Mouse (Mus musculus): ENCODE measurements around the gene Rasgef1b. TPM values are rescaled to one million over a fixed set of nuclear protein-coding genes. Genes with fewer than 3 reads are reported as not detected.

The Rasgef1b gene
- polyA plus RNA-seq, 1 experiment from 2014 or later, result 7.3 TPM

- ATAC-seq, result no peak
- Histone ChIP-seq H3K9ac (ENCODE audit: low read depth, low read length) (no peak overlapping the region), H3K27me3 (replicated peaks; ENCODE audit: control insufficient read depth, insufficient read depth, low read length) (no peaks in the 10 kb centered on the region), H3K36me3 (ENCODE audit: control insufficient read depth, insufficient read depth, low read length) (no peaks in the 10 kb centered on the region), H3K4me3 (ENCODE audit: low read length) (no peak overlapping the region), H3K4me1 (ENCODE audit: control insufficient read depth, insufficient read depth, low read length) (no peaks in the 10 kb centered on the region), H3K27ac (ENCODE audit: low read length) (no peak overlapping the region), H3K9me3 (ENCODE audit: control insufficient read depth, low read length) (no peaks in the 10 kb centered on the region), H3K4me2 (ENCODE audit: low read depth, low read length) (no peak overlapping the region)
- WGBS, result 77% methylated on average over 7 of the region's 7 CpGs
These were observed 14.0 kb upstream of the Rasgef1b start for GRCm38 (mm10) chr5:99742874-99743273.

GRCm38 (mm10) chr5:99742056-99742455, 13.2 kb upstream of the Rasgef1b start:
- no peaks in the 10 kb centered on the region for H3K36me3 ChIP-seq (ENCODE audit: control insufficient read depth, insufficient read depth, low read length)
- ATAC-seq, result no peak
- H3K4me2 ChIP-seq (ENCODE audit: low read depth, low read length), result no peak overlapping the region
- H3K27ac ChIP-seq (ENCODE audit: low read length), result no peak overlapping the region
- no peak overlapping the region for H3K9ac ChIP-seq (ENCODE audit: low read depth, low read length)
- 41% methylated on average over 8 of the region's 8 CpGs for WGBS
- H3K27me3 ChIP-seq (replicated peaks; ENCODE audit: control insufficient read depth, insufficient read depth, low read length), result no peaks in the 10 kb centered on the region
- no peaks in the 10 kb centered on the region for H3K4me1 ChIP-seq (ENCODE audit: control insufficient read depth, insufficient read depth, low read length)
- H3K4me3 ChIP-seq (ENCODE audit: low read length), result no peak overlapping the region
- H3K9me3 ChIP-seq (ENCODE audit: control insufficient read depth, low read length), result no peaks in the 10 kb centered on the region

GRCm38 (mm10) chr5:99737937-99738727, 9.3 kb upstream of the Rasgef1b start:
- H3K27me3 ChIP-seq (replicated peaks; ENCODE audit: control insufficient read depth, insufficient read depth, low read length), result no peaks in the 10 kb centered on the region
- 47% methylated on average over 10 of the region's 10 CpGs for WGBS
- ATAC-seq, result no peak
- H3K36me3 ChIP-seq (ENCODE audit: control insufficient read depth, insufficient read depth, low read length), result no peaks in the 10 kb centered on the region
- no peak overlapping the region for H3K4me3 ChIP-seq (ENCODE audit: low read length)
- H3K27ac ChIP-seq (ENCODE audit: low read length), result no peak overlapping the region
- H3K4me2 ChIP-seq (ENCODE audit: low read depth, low read length), result no peak overlapping the region
- H3K9ac ChIP-seq (ENCODE audit: low read depth, low read length), result no peak overlapping the region
- H3K9me3 ChIP-seq (ENCODE audit: control insufficient read depth, low read length), result no peaks in the 10 kb centered on the region
- no peaks in the 10 kb centered on the region for H3K4me1 ChIP-seq (ENCODE audit: control insufficient read depth, insufficient read depth, low read length)

GRCm38 (mm10) chr5:99729931-99730330, 1.1 kb upstream of the Rasgef1b start:
- Histone ChIP-seq H3K4me1 (ENCODE audit: control insufficient read depth, insufficient read depth, low read length) (peaks cover 7% of the 10 kb centered on the region; the same call in 1 of the 2 replicates), H3K27ac (ENCODE audit: low read length) (no peak overlapping the region), H3K36me3 (ENCODE audit: control insufficient read depth, insufficient read depth, low read length) (no peaks in the 10 kb centered on the region), H3K4me2 (ENCODE audit: low read depth, low read length) (no peak overlapping the region; the same call in 1 of the 2 replicates), H3K9me3 (ENCODE audit: control insufficient read depth, low read length) (no peaks in the 10 kb centered on the region), H3K4me3 (ENCODE audit: low read length) (no peak overlapping the region), H3K9ac (ENCODE audit: low read depth, low read length) (no peak overlapping the region), H3K27me3 (replicated peaks; ENCODE audit: control insufficient read depth, insufficient read depth, low read length) (no peaks in the 10 kb centered on the region; the same call in 1 of the 2 replicates)
- 79% methylated on average over 1 of the region's 1 CpGs for WGBS
- ATAC-seq, result no peak

GRCm38 (mm10) chr5:99729361-99729882, 557 bp upstream of the Rasgef1b start:
- H3K4me3 ChIP-seq (ENCODE audit: low read length), result peak overlapping the region; percentile 30
- H3K4me1 ChIP-seq (ENCODE audit: control insufficient read depth, insufficient read depth, low read length), result peaks cover 7% of the 10 kb centered on the region; the same call in 1 of the 2 replicates
- 3% methylated on average over 18 of the region's 18 CpGs for WGBS
- ATAC-seq, result peak; percentile 65
- H3K27ac ChIP-seq (ENCODE audit: low read length), result no peak overlapping the region
- H3K9ac ChIP-seq (ENCODE audit: low read depth, low read length), result no peak overlapping the region
- H3K4me2 ChIP-seq (ENCODE audit: low read depth, low read length), result peak overlapping the region; percentile 100
- no peaks in the 10 kb centered on the region for H3K9me3 ChIP-seq (ENCODE audit: control insufficient read depth, low read length)
- no peaks in the 10 kb centered on the region; the same call in 1 of the 2 replicates for H3K27me3 ChIP-seq (replicated peaks; ENCODE audit: control insufficient read depth, insufficient read depth, low read length)
- H3K36me3 ChIP-seq (ENCODE audit: control insufficient read depth, insufficient read depth, low read length), result no peaks in the 10 kb centered on the region

- ATAC-seq, result no peak
- no peaks in the 10 kb centered on the region; the same call in 1 of the 2 replicates for H3K27me3 ChIP-seq (replicated peaks; ENCODE audit: control insufficient read depth, insufficient read depth, low read length)
These were observed 826 bp downstream of the Rasgef1b start for GRCm38 (mm10) chr5:99728027-99728451.

GRCm38 (mm10) chr5:99723941-99724340, 4.9 kb downstream of the Rasgef1b start:
- Histone ChIP-seq H3K4me3 (ENCODE audit: low read length) (no peak overlapping the region), H3K27me3 (replicated peaks; ENCODE audit: control insufficient read depth, insufficient read depth, low read length) (no peaks in the 10 kb centered on the region; the same call in 1 of the 2 replicates), H3K9me3 (ENCODE audit: control insufficient read depth, low read length) (no peaks in the 10 kb centered on the region), H3K36me3 (ENCODE audit: control insufficient read depth, insufficient read depth, low read length) (no peaks in the 10 kb centered on the region), H3K27ac (ENCODE audit: low read length) (no peak overlapping the region), H3K9ac (ENCODE audit: low read depth, low read length) (no peak overlapping the region), H3K4me2 (ENCODE audit: low read depth, low read length) (no peak overlapping the region), H3K4me1 (ENCODE audit: control insufficient read depth, insufficient read depth, low read length) (0 out of 2 replicates have a peak, but pooled peaks cover 2% of the 10 kb centered on the region)
- WGBS, result 82% methylated on average over 6 of the region's 6 CpGs
- no peak for ATAC-seq

More at GRCm38 (mm10) chr5:99728027-99728451, 826 bp downstream of the Rasgef1b start:
- Histone ChIP-seq H3K9ac (ENCODE audit: low read depth, low read length) (no peak overlapping the region), H3K27ac (ENCODE audit: low read length) (no peak overlapping the region), H3K4me2 (ENCODE audit: low read depth, low read length) (peak overlapping the region; percentile 100), H3K36me3 (ENCODE audit: control insufficient read depth, insufficient read depth, low read length) (no peaks in the 10 kb centered on the region), H3K4me1 (ENCODE audit: control insufficient read depth, insufficient read depth, low read length) (peaks cover 7% of the 10 kb centered on the region; the same call in 1 of the 2 replicates), H3K4me3 (ENCODE audit: low read length) (peak overlapping the region; percentile 76), H3K9me3 (ENCODE audit: control insufficient read depth, low read length) (no peaks in the 10 kb centered on the region)
- WGBS, result 1% methylated on average over 15 of the region's 15 CpGs

- Histone ChIP-seq H3K4me3 (ENCODE audit: low read length) (no peak overlapping the region), H3K9ac (ENCODE audit: low read depth, low read length) (no peak overlapping the region), H3K4me2 (ENCODE audit: low read depth, low read length) (no peak overlapping the region), H3K36me3 (ENCODE audit: control insufficient read depth, insufficient read depth, low read length) (no peaks in the 10 kb centered on the region), H3K27me3 (replicated peaks; ENCODE audit: control insufficient read depth, insufficient read depth, low read length) (no peaks in the 10 kb centered on the region; the same call in 1 of the 2 replicates), H3K4me1 (ENCODE audit: control insufficient read depth, insufficient read depth, low read length) (no peaks in the 10 kb centered on the region), H3K27ac (ENCODE audit: low read length) (no peak overlapping the region), H3K9me3 (ENCODE audit: control insufficient read depth, low read length) (no peaks in the 10 kb centered on the region)
- no peak for ATAC-seq
- 89% methylated on average over 2 of the region's 2 CpGs for WGBS
These were observed 6.6 kb downstream of the Rasgef1b start for GRCm38 (mm10) chr5:99722310-99722709.

GRCm38 (mm10) chr5:99720554-99720953, 8.3 kb downstream of the Rasgef1b start:
- no peak overlapping the region for H3K9ac ChIP-seq (ENCODE audit: low read depth, low read length)
- no peak for ATAC-seq
- WGBS, result 61% methylated on average over 2 of the region's 2 CpGs
- H3K4me3 ChIP-seq (ENCODE audit: low read length), result no peak overlapping the region
- H3K4me2 ChIP-seq (ENCODE audit: low read depth, low read length), result no peak overlapping the region
- H3K27me3 ChIP-seq (replicated peaks; ENCODE audit: control insufficient read depth, insufficient read depth, low read length), result no peaks in the 10 kb centered on the region
- no peak overlapping the region for H3K27ac ChIP-seq (ENCODE audit: low read length)
- H3K9me3 ChIP-seq (ENCODE audit: control insufficient read depth, low read length), result no peaks in the 10 kb centered on the region
- no peaks in the 10 kb centered on the region for H3K36me3 ChIP-seq (ENCODE audit: control insufficient read depth, insufficient read depth, low read length)
- no peaks in the 10 kb centered on the region for H3K4me1 ChIP-seq (ENCODE audit: control insufficient read depth, insufficient read depth, low read length)
